Mouse (Mus musculus) hindbrain, postnatal 0 days (tissue): ENCODE data around the gene Surf6. TPM values are rescaled to one million over a fixed set of nuclear protein-coding genes. Genes with fewer than 3 reads are reported as not detected.

ENCODE experiments used
- ATAC-seq: fragments of 200-750 bp; cut with Nextera tagmentation; 2 replicates; pipeline ENCODE4 v1.8.0; 2017; ENCODE audit warnings: mild to moderate bottlenecking, moderate TSS enrichment, moderate library complexity
- DNase-seq: peaks from one replicate; pipeline ENCODE4 v3.0.0-alpha.2; 2015; ENCODE audit warnings: low spot score
- H3K27ac ChIP-seq: fragments of 300-500 bp; sonication (generic); 2 replicates; pipeline ENCODE4 v1.5.1; 2014; ENCODE audit warnings: mild to moderate bottlenecking
- H3K27me3 ChIP-seq: fragments of 300-500 bp; sonication (generic); 2 replicates; pipeline ENCODE4 v1.6.1; 2014; ENCODE audit warnings: low read length, mixed read lengths; ENCODE audit not compliant: insufficient read depth
- H3K36me3 ChIP-seq: fragments of 300-500 bp; sonication (generic); 2 replicates; pipeline ENCODE4 v1.6.1; 2014; ENCODE audit warnings: low read length, mixed read lengths; ENCODE audit not compliant: insufficient read depth
- H3K4me1 ChIP-seq: fragments of 300-500 bp; sonication (generic); 2 replicates; pipeline ENCODE4 v1.6.1; 2014; ENCODE audit warnings: antibody characterized with exemption, low read length, mixed read lengths; ENCODE audit not compliant: insufficient read depth
- H3K4me2 ChIP-seq: fragments of 300-500 bp; sonication (generic); 2 replicates; pipeline ENCODE4 v1.6.1; 2014; ENCODE audit warnings: low read depth, mild to moderate bottlenecking, low read length, moderate library complexity, mixed read lengths
- H3K4me3 ChIP-seq: fragments of 300-500 bp; sonication (generic); 2 replicates; pipeline ENCODE4 v1.5.1; 2014; ENCODE audit warnings: low read length
- H3K9ac ChIP-seq: fragments of 300-500 bp; sonication (generic); replicated peaks from 2 replicates; pipeline ENCODE4 v1.6.1; 2014; ENCODE audit warnings: mild to moderate bottlenecking, low read length, moderate library complexity, mixed read lengths
- H3K9me3 ChIP-seq: fragments of 300-500 bp; sonication (generic); 2 replicates; pipeline ENCODE4 v1.6.1; 2016; ENCODE audit warnings: low read length, mixed read lengths
- CTCF ChIP-seq: IDR thresholded peaks from 2 replicates; pipeline ENCODE4 v1.5.1; 2016; ENCODE audit warnings: antibody characterized with exemption, control low read depth, low read depth
- WGBS: fragments of 180-500 bp; shearing (Covaris S2); extraction: QIAGEN DNeasy Blood & Tissue Kit; methylation state at CpG from one replicate; pipeline ENCODE4 v1.1.7; 2014; 5-methylcytosine and 5-hydroxymethylcytosine counted together
- polyA plus RNA-seq: library from polyadenylated mRNA; unstranded; fragments of >200 nt; fragmentation: Nextera tagmentation; extraction: Ambion mirVana; gene quantifications from 2 replicates; pipeline ENCODE4 v1.2.1, GENCODE M21; 2015
- total RNA-seq: library from RNA; depleted of rRNA; stranded (reverse); fragments of >200 nt; gene quantifications from 2 replicates; pipeline ENCODE4 v1.2.3, GENCODE M21; 2014

Gene Surf6
- total and polyA plus RNA-seq, 2 experiments from 2014 or later, result 13.9 to 20.5 TPM

GRCm38 (mm10) chr2:26912253-26912770 is 9.6 kb upstream of the Surf6 start:
- Histone ChIP-seq H3K36me3 (peaks cover 26% of the 10 kb centered on the region), H3K27me3 (no peaks in the 10 kb centered on the region), H3K27ac (no peak overlapping the region), H3K4me1 (peaks cover 19% of the 10 kb centered on the region), H3K4me3 (peak overlapping the region; percentile 86), H3K9me3 (no peaks in the 10 kb centered on the region), H3K9ac (peak overlapping the region; percentile 84), H3K4me2 (peak overlapping the region; percentile 85)
- WGBS, result 64% methylated on average over 5 of the region's 5 CpGs
- TF ChIP-seq CTCF, result no peak
- no peak for DNase-seq
- ATAC-seq, result no peak

DNA sequence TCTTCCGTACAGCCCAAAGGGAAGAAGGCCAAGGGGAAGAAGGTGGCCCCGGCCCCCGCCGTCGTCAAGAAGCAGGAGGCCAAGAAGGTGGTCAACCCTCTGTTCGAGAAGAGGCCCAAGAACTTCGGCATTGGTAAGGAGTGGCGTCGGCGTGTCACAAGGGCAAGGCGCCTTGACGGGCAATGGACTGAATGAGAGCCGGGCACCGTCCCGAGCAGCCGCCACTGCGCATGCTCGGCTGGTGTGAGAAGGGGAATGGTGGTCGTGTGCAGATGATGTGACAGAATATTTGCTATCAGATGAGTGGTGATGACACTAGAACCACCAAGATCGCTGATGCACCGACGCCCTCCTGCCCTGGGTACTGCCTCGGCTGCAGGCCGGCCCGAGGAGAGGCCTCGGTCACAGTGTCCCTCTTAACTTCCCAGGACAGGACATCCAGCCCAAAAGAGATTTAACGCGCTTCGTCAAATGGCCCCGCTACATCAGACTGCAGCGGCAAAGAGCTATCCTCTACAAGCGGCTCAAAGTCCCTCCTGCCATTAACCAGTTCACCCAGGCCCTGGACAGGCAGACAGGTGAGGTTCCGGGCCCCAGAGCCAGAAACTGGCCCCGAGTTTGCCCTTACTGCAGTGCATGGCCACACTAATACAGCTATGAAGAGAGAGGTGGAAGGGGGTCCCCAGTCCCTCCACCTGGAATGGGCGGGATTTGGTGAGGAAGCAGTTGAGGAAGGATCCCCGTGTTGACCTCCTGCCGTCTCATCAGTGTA is 8.5 kb upstream of the Surf6 start:
- Histone ChIP-seq H3K9ac (peak overlapping the region; percentile 84), H3K4me2 (peak overlapping the region; percentile 85), H3K9me3 (no peaks in the 10 kb centered on the region), H3K4me3 (peak overlapping the region; percentile 86), H3K4me1 (peaks cover 15% of the 10 kb centered on the region), H3K27ac (peak overlapping the region; percentile 95), H3K36me3 (peaks cover 31% of the 10 kb centered on the region), H3K27me3 (no peaks in the 10 kb centered on the region)
- ATAC-seq (peak; percentile 66), DNase-seq (peak; percentile 85)
- under 1% methylated on average over 33 of the region's 37 CpGs for WGBS
- TF ChIP-seq CTCF, result no peak

DNA sequence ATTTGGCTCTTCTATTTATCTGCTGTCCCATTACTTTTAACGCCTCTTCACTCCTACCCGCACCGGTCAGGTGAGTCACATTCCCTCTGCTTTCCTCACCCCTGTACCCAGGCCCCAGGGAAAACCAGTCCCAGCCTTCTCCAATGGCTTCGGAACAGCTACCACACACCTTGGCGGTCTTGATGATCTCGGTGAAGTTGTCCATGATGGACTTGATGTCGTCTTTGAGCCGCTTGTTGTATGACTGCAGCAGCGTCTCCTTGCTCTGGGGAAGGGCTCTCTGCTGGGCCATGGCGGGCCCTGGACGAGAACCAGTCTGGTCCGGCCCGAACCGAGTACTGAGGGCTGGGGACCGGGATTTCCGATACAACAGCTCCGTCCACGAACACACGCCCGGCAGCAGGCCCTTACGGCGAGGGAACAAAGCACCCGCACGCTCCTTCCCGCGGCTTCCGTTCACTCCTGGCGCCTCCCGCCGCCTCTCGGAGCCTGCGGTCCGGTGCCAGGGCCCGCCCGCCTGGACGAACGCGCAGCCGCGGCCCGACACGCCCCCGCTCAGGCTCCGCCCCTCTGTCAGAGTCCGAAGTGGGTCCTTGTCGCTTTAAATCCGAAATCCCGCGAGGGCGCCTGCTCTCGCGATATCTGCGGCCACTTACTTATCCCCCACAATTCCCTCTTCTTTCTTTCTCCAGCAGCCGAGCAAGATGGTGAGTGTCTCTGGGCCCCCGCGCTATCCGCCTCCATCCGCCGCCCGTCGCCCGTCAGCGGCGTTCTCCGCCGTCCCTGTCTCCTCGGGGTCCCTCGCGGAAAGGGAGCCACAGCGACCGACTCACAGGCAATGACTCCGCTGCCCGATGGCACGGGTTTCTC is 7.7 kb upstream of the Surf6 start, which contains the start of the genes Med22 and Rpl7a:
Med22 (minus strand) TSS at position 554 of the 870 bp plus-strand sequence.
Rpl7a (plus strand) TSS at position 641 of the 870 bp plus-strand sequence.
- under 1% methylated on average over 71 of the region's 74 CpGs for WGBS
- peaks cover 40% of the 10 kb centered on the region for H3K36me3 ChIP-seq
- peak within 1 kb of the TSS; percentile 85 for H3K4me2 ChIP-seq

GRCm38 (mm10) chr2:26909387-26909784 is 6.7 kb upstream of the Surf6 start:
- peaks cover 40% of the 10 kb centered on the region for H3K36me3 ChIP-seq
- H3K4me3 ChIP-seq, result peak overlapping the region; percentile 86
- no peaks in the 10 kb centered on the region for H3K9me3 ChIP-seq
- DNase-seq (no peak), ATAC-seq (no peak)
- H3K9ac ChIP-seq, result peak overlapping the region; percentile 84; the same call in 1 of the 2 replicates
- peak overlapping the region; percentile 66 for H3K4me2 ChIP-seq
- H3K27me3 ChIP-seq, result no peaks in the 10 kb centered on the region
- H3K27ac ChIP-seq, result peak overlapping the region; percentile 95; the same call in 1 of the 2 replicates
- H3K4me1 ChIP-seq, result peaks cover 9% of the 10 kb centered on the region; the same call in 1 of the 2 replicates
- peak; percentile 35 for TF ChIP-seq CTCF

More for the DNA sequence above, 7.7 kb upstream of the Surf6 start, which contains the start of the genes Med22 and Rpl7a:
- peak within 1 kb of the TSS; percentile 95 for H3K27ac ChIP-seq
- ATAC-seq (peak; percentile 94), DNase-seq (peak; percentile 100)
- no peaks in the 10 kb centered on the region for H3K9me3 ChIP-seq
- TF ChIP-seq CTCF, result no peak
- H3K4me3 ChIP-seq, result peak within 1 kb of the TSS; percentile 86
- peaks cover 10% of the 10 kb centered on the region for H3K4me1 ChIP-seq
- H3K9ac ChIP-seq, result peak within 1 kb of the TSS; percentile 84
- no peaks in the 10 kb centered on the region for H3K27me3 ChIP-seq

DNA sequence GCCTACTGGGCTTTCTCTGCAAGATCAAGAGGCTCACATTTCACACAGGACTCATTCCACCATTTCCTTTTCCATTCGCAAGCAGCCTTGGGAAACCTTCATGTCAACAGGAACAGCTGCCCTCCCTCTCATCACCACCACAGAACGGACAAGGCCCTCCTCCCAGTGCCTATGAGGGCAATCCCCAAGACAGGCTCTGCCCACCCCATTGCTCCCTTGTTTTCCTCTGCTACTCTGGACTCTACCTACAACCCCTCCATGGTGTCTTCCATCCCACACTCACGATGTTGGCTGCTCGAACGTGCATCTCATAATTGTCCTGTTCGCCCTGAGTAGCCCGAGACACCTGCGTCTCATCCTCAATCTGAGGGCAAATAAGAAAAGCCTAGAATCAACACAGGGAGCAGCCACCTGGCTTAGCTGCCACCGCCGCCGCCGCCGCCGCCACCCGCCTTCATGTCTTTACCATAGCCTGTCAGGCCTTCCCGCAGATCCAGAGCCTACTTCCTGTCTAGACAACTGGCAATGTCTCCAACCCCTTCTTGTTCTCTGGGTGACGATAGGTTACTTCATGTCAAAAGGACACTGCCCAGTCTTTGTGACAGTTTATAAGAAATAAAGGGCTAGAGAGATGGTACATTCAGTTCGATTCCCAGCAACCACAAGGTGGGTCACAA is 6.2 kb upstream of the Surf6 start:
- peak overlapping the region; percentile 84 for H3K9ac ChIP-seq
- DNase-seq (no peak), ATAC-seq (no peak)
- peak overlapping the region; percentile 66 for H3K4me2 ChIP-seq
- H3K4me1 ChIP-seq, result peaks cover 9% of the 10 kb centered on the region; the same call in 1 of the 2 replicates
- WGBS, result 86% methylated on average over 18 of the region's 18 CpGs
- TF ChIP-seq CTCF, result no peak
- H3K9me3 ChIP-seq, result no peaks in the 10 kb centered on the region
- H3K27ac ChIP-seq, result no peak overlapping the region
- peak overlapping the region; percentile 86; the same call in 1 of the 2 replicates for H3K4me3 ChIP-seq
- H3K27me3 ChIP-seq, result no peaks in the 10 kb centered on the region
- peaks cover 38% of the 10 kb centered on the region for H3K36me3 ChIP-seq

DNA sequence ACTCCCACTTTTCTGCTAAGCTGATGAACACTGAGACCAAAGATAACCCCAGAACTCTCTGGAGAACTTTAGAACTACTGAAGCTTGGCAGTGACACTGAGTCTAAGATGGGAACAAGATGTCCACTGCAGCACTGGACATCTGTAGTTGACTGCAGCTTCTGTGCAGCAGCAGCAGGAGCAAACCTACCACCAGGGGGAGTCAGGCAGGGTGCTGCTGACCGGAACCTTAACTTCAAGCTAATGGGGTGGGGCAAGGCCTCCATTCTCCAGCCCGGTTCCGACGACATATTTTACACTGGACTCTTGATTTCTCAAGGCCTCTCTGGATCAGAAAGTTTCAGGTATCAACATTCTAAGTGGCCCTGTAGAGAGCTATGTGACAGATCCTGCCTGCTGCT is 4.4 kb upstream of the Surf6 start:
- Histone ChIP-seq H3K4me2 (no peak overlapping the region), H3K27me3 (no peaks in the 10 kb centered on the region), H3K9ac (no peak overlapping the region), H3K4me3 (no peak overlapping the region), H3K9me3 (no peaks in the 10 kb centered on the region), H3K36me3 (peaks cover 20% of the 10 kb centered on the region), H3K4me1 (peaks cover 17% of the 10 kb centered on the region), H3K27ac (no peak overlapping the region)
- WGBS, result 51% methylated on average over 4 of the region's 4 CpGs
- ATAC-seq (no peak), DNase-seq (peak; percentile 61)
- TF ChIP-seq CTCF, result peak; percentile 84
